Mouse (Mus musculus) gastrocnemius, postnatal 36 days (tissue): ENCODE measurements around the gene Rnf145. TPM values are rescaled to one million over a fixed set of nuclear protein-coding genes. Genes with fewer than 3 reads are reported as not detected.

Source experiments
- DNase-seq, 2 experiments: peaks; one replicate each; pipeline ENCODE4 v3.0.0; 2022
- intact Hi-C: fragments of 180-260 bp; cut with DNase I; formaldehyde crosslinking; loops from one replicate; pipeline ENCODE4 v1.15.1; 2025
- total RNA-seq, 2 experiments: library from RNA; stranded (reverse); gene quantifications; 2 replicates each; pipeline ENCODE4 v1.2.3; 2021

The Rnf145 gene
- total RNA-seq, 2 experiments from 2014 or later = 7.0 to 7.1 TPM

GRCm38 (mm10) chr11:44504761-44505160, 14.0 kb upstream of the Rnf145 start:
- DNase-seq = no peak

GRCm38 (mm10) chr11:44508876-44509275, 9.9 kb upstream of the Rnf145 start:
- DNase-seq = no peak
- intact Hi-C loops = no loop called here

More at GRCm38 (mm10) chr11:44504761-44505160, 14.0 kb upstream of the Rnf145 start:
- intact Hi-C loops = no loop called here

DNA sequence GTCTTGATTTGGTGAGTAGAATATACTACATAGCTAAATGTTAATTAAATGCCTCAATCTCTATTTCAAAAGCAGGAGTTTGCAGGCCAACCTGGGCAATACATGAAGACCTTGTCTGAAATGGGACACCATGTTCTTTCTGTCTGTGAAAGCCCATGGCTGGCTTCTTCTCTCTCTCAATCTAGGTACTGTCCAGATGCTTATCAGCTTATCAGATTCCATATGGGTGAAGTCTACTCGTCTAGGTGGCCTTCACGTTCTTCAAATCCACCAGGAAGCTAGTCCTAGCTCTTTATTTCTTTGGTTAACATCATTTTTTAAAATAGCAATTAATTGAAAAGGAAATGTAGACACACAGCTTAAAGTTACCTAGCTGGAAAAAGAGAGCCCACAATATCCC, 8.9 kb upstream of the Rnf145 start:
- intact Hi-C loops = no loop called here
- no peak for DNase-seq

DNA sequence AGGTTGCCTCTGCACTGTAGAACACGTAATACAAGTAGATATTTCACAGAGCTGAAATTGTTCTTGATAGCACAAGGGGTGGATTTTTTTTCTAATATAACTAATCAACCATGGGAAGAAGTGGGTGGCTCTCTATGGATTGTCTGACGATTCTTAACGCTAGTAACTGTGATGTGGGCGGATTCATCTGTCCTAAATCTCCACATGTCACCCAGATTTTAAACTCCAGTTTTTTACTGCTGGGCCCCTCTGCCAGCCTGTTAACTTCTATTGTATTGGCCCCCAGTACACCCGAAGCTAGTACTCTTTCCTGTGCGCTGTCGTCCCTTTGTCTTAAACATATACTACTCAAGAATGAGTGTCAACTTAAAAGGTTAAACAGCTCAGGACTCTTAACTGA, 8.4 kb upstream of the Rnf145 start:
- intact Hi-C loops = no loop called here

GRCm38 (mm10) chr11:44512044-44513025, 6.4 kb upstream of the Rnf145 start:
- intact Hi-C loops = no loop called here
- no peak for DNase-seq

More for the DNA sequence above, 8.4 kb upstream of the Rnf145 start:
- no peak for DNase-seq

GRCm38 (mm10) chr11:44513026-44513422, 5.7 kb upstream of the Rnf145 start:
- intact Hi-C loops = no loop called here
- no peak for DNase-seq

DNA sequence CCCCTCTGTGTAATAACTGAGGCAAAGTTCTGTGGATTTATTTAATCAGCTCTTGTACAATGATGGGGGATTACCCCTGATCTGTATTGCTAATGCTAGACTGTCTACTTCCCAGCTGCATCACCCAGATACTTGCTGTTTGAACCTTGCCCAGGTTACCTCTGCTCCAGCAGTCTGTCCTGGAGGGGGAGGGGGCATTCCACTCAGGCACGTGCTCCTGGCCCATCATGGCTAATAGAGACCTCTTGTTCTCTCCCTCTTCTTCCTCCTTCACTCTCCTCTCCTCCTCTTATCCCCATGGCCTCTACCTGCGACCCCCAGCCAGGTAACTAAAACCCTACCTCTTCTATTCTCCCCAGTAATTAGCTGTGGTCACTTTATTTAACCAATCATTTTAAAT, 4.1 kb upstream of the Rnf145 start:
- DNase-seq = no peak
- intact Hi-C loops = loop anchor here (5.0 kb wide), 1 partner anchor 42 kb away; the partner anchor contains the start of gene Ublcp1

DNA sequence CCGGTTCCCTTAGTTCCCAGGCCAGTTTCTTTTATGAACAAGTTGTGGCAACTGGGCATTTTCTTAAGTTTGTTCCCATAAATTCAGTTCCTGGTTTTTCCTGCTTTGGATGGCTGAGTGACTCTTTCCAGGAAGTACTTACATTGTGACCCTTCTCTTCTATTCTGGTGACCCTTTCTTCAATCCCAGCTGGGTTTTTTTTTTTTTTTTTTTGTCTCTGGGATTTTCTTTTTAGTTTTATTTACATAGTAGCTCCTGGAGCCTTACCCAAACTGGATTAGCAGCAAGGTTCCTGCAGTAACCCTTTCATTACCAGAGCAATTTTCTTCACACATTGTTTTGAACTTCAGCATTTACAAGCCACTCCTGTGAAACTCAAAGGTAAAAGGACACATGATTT, 2.4 kb upstream of the Rnf145 start:
- intact Hi-C loops = loop anchor here (5.0 kb wide), 1 partner anchor 44 kb away; the partner anchor contains the start of gene Ublcp1
- DNase-seq = no peak

DNA sequence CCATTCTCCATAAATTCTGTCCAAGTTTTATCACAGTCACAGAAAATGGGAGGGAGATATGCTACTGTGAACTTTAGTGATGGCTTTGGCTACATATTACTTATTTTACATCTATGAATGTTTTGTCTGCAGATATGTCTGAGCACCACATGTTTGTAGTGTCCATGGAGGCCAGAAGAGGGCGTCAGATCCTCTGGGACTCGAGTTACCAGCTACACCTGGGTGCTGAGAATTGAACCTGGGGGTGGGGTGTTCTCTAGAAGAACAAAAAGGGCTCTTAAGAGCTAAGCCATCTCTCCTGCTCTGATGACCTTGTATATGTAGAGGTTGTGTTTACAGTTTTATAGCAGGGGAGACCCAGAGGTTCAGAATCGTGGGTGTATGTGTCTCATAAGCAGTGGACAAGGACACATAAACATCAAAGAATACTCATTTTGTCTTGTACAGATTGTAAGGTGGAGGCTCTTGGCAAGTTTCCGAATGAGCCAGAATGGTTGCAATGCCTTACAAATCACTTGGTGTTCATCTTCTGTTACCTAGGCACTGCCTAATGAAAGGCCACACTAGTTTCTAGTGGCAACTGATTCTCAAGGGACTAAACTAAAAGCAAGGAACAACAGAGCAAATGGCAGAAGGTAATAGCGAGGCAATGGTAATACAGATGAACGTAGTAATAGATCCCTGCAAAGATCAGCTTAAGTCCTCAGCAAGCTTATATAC, 1.0 kb upstream of the Rnf145 start:
- no peak for DNase-seq
- intact Hi-C loops = loop anchor here (5.0 kb wide), 1 partner anchor 45 kb away; the partner anchor contains the start of gene Ublcp1

GRCm38 (mm10) chr11:44519096-44519949, 559 bp downstream of the Rnf145 start:
- DNase-seq = no peak
- intact Hi-C loops = loop anchor here (5.0 kb wide), 1 partner anchor 47 kb away; the partner anchor contains the start of gene Ublcp1

GRCm38 (mm10) chr11:44519950-44520761, 1.4 kb downstream of the Rnf145 start:
- intact Hi-C loops = loop anchor here (5.0 kb wide), 1 partner anchor 48 kb away; the partner anchor contains the start of gene Ublcp1
- peak; percentile 58 to 62 for DNase-seq

DNA sequence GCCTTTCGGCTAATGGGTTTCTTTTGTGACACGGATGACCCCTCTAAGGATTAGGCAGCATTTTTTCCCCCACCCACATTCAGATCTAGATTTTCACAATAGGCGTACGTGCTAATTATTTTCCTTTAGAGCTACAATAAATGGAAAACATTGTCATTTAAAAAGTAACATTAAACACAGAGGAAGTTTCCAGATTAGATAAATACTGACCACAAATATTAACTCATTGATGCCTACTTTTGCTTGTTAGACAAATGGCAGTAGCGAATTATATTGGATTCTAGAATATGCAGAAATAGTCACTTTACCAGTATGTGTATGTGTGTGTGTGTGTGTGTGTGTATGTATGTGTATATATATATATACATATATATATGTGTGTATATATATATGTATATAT, 3.8 kb downstream of the Rnf145 start:
- no peak for DNase-seq
- intact Hi-C loops = no loop called here

DNA sequence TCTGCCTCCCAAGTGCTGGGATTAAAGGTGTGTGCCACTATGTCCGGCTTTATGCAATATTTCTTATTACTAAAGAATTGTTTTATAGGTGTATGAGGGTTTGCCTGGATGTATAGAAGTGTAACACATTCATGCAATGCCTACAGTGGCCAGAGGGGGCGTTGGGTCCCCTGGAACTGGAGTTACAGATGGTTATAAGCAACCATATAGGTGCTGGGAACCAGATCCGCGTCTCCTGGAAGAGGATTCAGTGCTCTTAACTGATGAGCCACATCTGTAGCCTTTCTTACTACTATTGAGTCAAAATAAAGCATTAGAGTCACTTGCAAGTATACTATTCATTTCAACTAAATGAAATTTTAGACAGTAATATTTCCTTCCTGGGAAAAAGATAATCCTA, 7.0 kb downstream of the Rnf145 start:
- intact Hi-C loops = no loop called here
- no peak for DNase-seq

DNA sequence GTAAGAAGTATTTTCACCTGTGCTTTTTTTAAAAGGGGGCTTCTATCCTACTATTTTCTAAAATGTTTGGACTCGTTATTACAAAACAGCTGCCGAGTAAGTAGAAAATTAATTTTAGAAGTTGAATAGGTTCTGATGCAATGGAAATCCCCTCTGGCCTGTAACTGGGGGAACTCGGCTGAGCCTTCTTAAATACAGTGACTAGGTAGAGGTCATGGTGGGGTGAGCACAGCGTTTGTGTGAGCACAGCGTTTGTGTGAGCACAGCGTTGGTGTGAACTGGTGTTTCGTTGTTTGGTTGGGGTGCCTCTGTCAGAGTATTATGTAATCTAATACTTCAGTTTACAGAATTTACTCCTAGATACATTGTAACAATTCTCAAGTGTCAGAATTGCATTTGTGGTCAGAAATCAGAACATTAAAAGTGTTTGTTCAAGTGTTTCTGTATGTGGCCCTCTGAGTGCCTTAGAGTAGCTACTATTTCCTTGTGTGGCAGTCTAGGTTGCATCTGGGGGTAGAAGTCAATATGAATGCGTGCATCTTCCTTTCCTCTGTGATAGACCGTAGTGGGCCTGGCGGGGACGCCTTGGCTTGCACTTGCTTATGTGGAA, 8.0 kb downstream of the Rnf145 start:
- DNase-seq = no peak
- intact Hi-C loops = no loop called here

DNA sequence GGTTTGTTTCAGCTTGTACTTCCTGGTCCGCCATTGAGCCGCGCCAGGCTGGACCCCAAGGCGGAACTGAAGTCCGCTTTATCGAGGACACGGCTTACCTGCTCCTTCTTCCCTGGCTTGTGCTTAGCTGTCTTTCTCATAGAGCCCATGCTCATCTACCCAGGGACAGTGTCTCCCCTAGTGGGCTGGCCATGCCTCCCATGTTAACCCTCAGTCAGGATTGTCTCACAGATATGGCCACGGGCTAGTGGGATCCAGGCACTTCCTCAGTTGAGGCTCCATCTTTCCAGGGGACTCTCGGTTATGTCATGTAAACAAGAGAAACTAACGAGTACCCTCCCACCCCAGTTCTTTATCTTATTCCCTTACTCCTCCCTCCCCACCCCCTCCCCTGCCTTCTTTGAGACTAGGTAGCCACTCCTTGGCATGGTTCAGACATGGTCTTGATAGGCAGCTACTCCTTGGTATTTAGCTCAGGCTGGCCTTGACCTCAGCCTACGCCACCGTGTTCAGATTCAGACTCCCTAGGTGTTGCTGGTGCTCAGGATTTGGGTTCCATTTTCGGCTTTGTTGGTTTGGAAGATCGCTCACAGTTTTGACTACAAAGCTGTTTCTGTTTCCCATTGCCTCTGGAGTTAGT, 9.9 kb downstream of the Rnf145 start:
- intact Hi-C loops = no loop called here
- DNase-seq = no peak

GRCm38 (mm10) chr11:44529200-44529599, 10.4 kb downstream of the Rnf145 start:
- DNase-seq = no peak
- intact Hi-C loops = no loop called here

GRCm38 (mm10) chr11:44529716-44530115, 11.0 kb downstream of the Rnf145 start:
- intact Hi-C loops = no loop called here
- no peak for DNase-seq

- intact Hi-C loops = no loop called here
- no peak for DNase-seq
Observed at GRCm38 (mm10) chr11:44530382-44530781, 11.6 kb downstream of the Rnf145 start.
